Mouse (Mus musculus) cerebellum, adult 18-20 months (tissue): ENCODE data around the gene Ubqln1.
"Not testable (repeated sequence)": the region's sequence is repeated elsewhere in the genome, so short reads cannot be mapped to it uniquely, and the experiment has no call there.

ENCODE experiments used
- DNase-seq, 2 experiments: peaks; one replicate each; pipeline ENCODE4 v3.0.0; 2021

The Ubqln1 gene

GRCm38 (mm10) chr13:58149629-58150028 lies 65.8 kb downstream of the Ubqln1 start:
- DNase-seq: no peak

DNA sequence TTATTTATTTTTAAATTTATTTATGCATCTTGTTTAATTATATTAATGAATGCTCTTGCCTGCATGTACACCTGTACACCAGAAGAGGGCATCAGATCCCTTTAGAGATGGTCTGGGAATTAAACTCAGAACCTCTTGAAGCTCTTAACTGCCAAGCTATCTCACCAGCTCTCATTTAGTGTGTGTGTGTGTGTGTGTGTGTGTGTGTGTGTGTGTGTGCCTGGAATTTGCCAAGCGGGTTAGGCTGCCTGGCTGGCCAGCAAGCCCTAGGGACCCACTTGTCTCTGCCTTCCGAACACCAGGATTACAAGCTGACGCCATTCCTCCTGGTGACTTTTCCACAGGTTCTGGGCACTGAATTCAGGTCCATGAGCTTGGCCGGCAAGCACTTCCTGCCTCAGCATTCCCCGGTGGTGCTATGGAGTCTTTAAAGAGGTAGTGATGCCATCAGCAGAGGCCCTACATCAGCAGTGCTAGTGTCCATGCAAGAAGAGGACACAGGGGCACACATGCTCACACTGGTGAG lies 66.4 kb downstream of the Ubqln1 start:
- DNase-seq: peak; percentile 28 to 29

DNA sequence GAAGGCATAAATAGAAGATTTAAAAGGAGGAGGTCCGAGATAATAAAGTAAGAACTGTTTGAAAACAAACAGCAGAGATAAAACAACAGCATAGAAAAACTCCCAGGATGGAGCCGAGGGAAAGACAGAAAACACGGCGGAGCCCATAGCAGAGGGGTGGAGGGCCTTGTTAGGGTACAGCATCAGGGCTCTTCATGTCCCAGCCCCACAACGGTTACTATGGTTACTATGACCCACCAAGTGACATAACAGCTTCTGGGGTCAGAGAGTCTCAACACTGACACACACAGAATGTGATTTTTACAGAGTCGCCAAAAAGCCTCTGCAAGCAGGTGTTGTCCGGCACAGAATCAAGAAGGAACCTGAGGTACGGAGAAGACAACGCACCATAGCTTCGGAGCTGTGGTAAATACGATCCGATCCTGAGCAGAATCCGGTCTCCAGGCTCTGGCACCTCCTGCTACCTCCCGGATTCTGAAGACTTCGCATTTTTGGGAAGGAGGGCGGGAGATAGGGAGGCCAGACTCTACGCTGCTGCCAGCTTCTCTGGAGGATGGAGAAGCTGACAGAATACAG lies 67.1 kb downstream of the Ubqln1 start:
- DNase-seq: peak; percentile 56 to 64

DNA sequence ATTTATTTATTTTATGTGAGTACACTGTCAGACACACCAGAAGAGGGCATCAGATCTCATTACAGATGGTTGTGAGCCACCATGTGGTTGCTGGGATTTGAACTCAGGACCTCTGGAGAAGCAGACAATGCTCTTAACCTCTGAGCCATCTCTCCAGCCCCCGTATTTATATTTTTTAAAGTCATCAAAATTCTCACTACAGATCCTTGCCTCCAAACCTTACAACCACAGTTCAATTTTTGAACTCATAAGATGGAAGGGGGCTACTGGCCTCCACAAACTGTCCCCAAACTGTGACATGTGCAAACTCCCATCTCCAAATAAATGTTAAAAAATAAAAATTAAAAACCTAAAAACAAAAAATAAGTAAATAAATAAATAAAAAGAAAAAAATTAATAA lies 67.7 kb downstream of the Ubqln1 start:
- DNase-seq: no peak

DNA sequence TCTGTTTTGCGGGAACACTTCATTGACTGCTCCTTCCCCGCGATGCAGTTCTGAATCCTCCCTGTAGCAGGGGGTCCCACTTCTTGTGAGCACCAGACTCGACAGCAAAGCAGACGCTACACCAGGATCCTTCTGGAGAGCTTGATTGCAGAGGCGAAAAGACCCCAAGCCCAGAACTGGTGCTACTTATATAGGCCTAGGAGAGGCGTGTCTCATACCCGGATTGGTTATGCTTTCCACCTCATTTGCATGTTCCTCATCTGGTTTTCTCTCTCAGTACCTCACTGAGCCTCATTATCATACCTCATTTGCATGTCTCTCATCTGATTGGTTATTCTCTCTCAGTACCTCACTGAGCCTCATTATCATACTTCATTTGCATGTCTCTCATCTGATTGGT lies 68.8 kb downstream of the Ubqln1 start:
- not testable (repeated sequence) for DNase-seq

DNA sequence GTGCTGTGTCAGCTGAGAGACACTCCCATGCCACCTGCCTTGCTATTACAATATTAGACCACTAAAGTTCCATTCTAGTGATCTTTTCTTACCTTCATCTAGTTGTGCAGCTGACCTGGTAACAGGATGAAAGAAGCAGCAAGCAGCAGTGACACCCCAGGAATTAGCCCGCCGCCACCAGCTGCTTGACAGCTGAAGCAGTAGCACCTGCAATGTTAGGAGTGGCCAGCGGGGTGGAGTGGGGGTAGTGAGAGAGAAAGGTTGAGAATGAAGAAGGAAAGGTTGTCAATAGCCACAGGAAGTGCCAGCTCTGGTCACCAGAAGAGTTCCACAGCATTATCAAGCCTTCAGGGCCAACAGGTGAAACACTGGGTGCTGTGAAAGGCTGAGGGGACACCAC lies 83.8 kb downstream of the Ubqln1 start:
- no peak for DNase-seq

GRCm38 (mm10) chr13:58129687-58130246 lies 85.7 kb downstream of the Ubqln1 start:
- no peak for DNase-seq

GRCm38 (mm10) chr13:58128768-58129671 lies 86.4 kb downstream of the Ubqln1 start:
- DNase-seq: peak; percentile 97 to 98

- peak; percentile 91 to 99 for DNase-seq
These were observed 87.1 kb downstream of the Ubqln1 start, which contains the start of gene Hnrnpa0 for GRCm38 (mm10) chr13:58128396-58128767. Hnrnpa0 (minus strand) TSS chr13:58128556.

DNA sequence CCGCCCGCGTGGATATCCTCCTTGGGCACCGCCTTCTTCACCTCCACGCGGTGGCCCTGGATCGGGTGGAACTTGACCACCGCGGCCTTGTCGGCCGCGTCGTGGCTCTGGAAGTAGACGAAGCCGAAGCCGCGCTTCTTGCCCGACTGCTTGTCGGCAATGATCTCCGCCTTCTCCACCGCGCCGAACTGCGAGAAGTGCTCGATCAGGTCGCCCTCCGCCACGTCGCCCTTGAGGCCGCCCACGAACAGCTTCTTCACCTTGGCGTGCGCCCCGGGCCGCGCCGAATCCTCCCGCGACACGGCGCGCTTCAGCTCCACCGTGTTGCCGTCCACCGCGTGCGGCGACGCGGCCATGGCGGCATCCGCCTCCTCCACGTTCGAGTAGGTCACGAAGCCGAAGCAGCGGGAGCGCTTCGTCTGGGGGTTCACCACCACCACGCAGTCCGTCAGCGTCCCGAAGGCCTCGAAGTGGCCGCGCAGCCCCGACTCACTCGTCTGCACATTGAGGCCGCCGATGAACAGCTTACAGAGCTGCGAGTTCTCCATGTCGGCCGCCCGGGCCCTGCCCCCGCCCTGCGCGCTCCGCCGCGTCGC lies 87.6 kb downstream of the Ubqln1 start:
- peak in 1 of 2 experiments; percentile 59 for DNase-seq

GRCm38 (mm10) chr13:58126862-58127765 lies 88.3 kb downstream of the Ubqln1 start:
- DNase-seq: peak in 1 of 2 experiments; percentile 35
